Mouse (Mus musculus) WW6 (cell line): ENCODE results near the gene Tas2r134.

ENCODE experiments used
- DNase-seq: peaks from one replicate; pipeline ENCODE4 v3.0.0-alpha.2; 2013; ENCODE audit warnings: low read depth, low spot score

The Tas2r134 gene

DNA sequence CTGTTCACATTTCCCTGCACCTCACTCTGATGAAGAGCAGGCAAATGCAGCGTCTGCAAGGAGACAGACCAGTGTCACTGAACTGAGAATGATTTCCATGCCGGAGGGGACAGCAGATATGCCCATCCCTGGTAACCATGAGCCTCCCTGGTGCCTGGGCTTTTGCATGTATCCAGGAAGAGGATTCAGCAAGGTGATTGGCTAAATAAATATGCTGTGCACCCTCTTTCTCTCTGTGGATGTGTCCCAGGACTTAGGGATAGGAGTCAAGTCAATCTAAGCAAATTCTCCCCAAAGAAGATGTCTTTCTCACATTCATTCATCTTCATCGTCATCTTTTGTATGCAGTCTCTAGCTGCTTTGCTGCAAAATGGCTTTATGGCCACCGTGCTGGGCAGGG lies at the start of gene Tas2r134:
Tas2r134 (plus strand) TSS at position 301 of the 400 bp plus-strand sequence.
- DNase-seq: no peak

DNA sequence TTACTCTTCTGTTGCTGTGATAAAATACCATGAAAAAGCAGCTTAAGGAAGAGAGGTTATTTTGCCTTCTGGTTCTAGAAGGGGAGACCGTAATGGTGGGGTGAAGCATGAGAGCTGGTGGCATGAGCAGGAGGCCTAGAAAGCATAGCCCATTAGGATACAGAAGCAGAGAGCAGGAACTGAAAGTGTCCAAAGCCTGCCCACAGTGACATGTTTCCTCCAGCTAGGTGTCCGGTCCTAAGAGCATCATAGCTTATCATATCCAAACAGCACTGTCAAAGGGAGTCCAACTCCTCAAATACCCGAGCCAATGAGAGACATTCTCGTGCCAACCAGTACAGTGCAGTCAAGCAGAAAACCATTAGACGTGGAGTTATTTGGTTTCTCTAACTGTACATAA lies 47.5 kb upstream of the Tas2r134 start:
- DNase-seq: no peak

DNA sequence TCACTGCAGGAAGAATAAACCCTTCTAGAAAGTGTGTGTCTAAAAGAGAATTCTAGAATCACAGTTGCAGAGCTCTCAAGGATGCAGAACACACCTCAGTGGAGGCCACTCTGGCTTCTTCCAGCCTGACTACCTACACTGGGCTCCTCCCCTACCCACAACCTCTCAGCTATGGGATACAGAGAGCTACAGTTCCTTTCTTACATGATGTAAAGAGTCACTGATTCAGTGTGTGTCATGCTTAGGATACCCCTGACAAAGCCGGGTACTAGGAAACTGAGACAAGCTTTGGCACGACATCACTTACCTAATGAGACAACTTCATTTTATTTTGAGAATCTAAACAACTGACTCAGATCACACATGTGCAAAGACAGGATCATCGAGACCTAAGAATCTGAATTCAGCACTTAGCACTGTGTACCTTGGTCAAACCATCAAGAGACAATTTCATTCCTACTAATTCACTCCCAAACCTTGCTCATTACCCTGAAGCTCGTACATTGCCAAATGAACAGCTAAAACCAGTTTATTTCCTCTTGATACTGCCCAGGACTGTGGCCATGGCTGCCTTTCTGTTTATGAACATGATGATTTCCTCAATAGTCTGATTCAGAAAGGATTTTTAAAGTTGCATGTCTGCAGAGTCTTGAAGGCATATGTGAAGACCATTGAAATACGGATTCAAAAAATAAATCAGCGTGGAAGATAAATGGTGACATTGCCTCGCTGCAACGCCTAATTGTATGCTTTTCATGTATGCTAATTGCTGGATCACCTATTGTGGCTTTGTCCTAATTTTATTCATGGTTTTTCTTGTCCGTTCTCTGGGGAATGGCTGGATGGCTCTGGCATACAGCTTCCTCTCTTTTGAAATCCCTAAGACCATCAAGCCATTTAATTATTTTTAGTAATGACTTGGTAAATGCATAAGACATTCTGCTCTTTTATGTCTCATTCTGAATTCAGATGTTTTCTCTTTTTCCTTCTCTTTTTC lies 43.0 kb upstream of the Tas2r134 start:
- DNase-seq: no peak

DNA sequence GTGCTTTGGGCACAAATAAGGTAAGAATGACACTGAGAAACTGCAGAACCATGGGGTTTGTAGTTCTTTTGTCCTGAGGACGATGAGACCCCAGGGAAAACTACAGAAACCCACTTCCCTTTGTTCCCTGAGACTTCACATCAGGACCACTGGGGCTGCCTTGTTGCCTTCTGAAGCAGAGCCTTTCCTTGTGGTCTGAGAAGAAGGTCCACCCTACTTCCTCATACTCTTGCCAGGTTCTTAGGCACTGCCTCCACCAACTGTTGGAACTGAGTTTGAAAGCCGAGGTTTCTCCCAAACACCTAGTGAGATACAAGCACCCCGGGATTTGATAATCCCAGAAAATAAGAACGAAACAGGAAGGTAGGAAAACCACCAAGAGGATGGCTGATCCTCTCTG lies 39.0 kb upstream of the Tas2r134 start:
- no peak for DNase-seq

DNA sequence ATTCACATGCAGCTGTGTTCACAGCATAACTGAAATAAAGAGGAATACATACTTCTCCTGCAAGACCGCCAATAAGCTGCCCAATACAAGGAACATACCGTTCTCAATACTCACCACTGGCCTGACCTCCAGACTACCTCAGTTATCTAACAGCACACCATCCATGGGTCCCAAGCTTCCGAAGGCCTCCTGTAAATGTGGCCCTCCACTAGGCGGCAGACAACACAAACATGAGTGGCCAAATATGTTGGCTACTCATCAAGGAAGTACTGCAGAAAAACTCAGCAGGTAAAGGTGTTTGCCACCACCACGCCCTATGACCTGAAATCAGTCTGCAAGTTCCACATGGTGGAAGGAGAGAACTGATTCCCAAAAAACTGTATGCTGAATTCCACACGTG lies 38.4 kb upstream of the Tas2r134 start:
- peak; percentile 11 for DNase-seq

DNA sequence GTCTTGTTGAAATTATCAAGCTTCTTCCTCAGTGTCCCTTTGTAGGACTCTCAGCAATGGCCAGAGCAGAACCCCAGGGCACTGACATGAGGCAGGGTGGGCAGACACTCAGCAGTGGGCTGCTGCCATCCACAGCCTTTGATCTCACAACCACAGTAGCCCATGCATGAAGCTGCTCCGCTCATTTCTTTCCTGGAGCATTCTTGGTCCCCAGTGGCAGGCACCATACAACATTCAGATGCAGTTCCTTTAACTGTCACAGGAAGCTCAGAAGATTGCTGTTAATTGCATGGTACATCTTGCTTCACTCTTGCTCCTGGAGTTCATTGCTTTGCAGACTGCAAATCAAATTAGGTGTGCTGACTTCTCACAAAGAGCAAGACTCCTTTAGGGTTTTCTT lies 37.7 kb upstream of the Tas2r134 start:
- no peak for DNase-seq

DNA sequence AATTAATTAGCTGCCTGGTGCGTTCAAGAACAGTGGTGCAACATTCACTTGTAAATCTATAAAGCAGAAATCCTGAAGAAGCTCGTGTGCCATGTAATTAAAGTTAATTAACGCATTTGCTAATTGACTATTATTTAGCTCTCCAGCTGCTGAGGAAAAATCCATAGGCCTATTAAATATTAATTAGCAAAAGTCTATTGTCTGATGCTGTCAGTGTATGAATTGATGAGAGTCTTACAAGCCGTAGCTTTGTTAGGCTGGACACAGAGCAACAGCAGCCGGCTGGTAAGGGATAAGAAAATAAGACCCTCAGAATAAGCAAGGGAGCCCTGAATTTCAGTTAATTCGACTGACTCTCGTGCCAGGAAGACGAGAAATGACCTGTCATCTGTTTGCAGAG lies 37.0 kb upstream of the Tas2r134 start:
- DNase-seq: no peak

DNA sequence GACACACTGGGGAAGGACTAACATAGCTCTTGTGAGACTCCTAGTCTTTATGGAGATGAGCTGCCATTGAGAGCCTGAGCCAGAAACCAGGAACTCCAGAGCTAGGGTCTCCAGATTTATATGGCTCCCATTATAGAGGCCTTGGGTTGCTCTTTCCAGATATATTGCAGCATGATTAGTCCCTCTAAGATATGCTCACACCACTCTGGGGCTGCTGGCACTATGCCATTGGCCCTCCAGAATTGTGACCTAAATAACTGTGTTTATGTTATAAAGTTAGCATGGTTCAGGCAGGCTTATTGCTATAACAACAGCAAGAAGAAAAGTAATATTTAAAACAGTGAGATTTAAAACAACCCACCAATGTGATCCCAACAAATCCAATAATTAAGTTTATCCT lies 35.2 kb upstream of the Tas2r134 start:
- no peak for DNase-seq

DNA sequence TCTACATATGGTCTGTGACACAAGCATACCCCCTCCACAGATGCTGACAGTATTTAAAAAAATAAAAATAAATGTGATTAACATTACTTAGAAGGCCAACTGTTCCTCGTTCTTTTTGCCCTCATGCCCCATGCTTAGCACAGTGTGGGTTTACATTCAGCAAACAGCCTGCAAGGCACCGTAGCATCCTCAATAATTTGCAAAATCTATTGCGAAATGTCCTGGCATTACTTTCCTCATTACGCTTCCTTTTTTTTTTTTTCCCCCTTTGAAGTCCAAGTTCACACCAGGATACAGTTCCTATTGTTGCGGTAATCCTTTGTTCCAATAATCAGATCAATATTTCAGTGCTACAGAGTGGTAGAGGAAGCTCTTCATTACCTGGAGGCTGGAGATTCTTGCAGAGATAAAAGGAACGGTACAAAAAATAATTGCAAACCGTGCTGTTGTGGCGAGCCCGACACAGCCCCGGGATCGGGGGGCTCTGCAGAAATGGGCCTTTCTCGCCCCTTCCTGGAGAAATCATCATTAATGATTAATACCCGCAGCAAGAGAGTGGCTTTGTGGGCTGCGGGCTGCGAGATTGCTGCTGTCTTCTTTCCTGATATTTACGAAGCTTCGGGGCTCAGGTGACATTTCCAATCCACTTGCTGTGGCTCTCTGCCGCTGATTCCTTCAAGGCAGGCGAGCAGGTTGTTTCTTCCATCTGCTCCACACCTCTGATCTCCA lies 27.7 kb upstream of the Tas2r134 start:
- no peak for DNase-seq

DNA sequence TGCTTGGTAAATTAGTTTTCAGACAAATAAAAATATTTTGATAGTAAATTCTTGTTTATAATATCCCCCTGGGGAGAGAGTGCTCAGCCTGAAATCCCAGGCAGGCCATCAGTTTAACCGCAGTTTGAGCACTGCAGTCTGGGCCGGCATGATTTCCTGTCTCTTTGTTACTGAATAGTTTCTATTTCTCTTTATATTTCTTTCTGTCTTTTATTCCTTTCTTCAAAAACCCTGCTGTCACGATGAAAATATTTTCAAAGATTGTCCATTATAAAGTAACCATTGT lies 27.2 kb upstream of the Tas2r134 start:
- DNase-seq: no peak

DNA sequence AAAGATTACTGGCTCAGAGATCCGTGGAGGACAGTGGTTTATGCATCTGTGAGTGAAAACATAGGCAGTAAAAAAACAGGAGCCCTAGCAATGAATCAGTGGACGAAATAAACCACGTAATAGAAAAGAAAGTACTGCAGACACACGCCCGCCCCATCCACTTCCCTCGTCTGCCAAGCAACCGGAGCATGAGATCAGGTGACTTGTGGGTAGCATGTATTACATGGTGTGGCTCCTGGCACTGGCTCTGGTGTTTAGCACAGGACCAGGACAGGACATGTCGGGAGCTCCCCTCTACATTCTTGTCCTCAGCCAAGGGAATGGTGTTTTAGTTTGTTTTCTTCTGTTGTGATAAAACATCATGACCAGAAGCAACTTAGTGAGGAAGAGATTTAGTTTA lies 26.4 kb upstream of the Tas2r134 start:
- no peak for DNase-seq

DNA sequence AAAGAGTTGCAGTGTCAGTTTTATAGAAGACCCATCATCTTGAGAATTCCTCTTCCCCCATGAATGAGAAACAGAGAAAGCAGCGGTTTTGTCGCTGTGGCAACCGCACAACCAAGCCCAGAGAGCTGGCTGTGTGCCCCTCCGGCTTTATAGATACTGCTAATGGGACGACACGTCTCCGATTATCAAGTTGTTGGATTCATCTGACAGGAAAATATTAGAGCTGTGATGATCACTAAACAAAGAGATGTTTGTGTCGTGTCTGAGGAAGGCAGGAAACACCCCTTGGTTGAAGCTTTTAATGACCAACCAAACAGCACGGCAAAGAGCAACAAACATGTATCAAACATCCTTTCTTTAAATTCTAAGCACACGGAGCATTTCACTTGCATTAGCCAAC lies 17.0 kb upstream of the Tas2r134 start:
- DNase-seq: no peak

DNA sequence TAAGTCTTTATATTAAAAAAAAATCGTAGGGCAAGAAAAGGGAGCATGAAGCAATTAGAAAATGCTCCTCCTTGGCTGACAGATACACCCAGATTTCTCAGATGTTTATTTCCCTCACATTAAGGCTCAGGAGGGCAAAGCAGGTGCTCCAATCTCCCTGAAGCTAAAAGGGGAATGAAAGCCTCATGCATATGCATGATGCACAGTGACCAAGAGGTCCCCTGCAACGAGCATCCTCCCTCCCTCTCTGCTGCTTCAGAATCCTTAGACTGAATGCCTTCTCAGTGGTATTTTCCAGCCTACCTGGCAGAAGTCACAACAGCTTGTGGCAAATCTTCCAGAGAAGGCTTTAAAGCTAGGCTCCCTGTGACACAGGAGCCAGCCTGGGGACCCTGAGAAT lies 16.4 kb upstream of the Tas2r134 start:
- DNase-seq: no peak

DNA sequence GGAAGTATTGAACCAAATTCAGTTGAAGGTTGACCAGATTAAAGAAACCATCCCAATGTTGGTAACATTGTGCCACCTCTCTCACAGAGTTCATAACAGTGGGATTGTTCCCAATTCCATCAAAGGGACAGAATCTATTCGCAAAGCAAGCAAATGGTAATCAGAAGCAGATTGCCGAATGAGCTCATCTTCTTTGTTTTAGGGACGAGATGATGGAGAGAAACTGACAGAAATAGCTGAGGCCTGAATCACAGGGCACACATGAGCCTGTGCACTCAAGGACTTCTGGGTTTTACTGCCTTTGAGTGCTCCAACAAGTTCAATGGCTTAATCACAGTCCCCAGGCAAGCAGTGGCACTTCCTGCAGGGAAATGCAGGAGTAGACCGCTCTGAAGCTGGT lies 13.6 kb upstream of the Tas2r134 start:
- DNase-seq: no peak

DNA sequence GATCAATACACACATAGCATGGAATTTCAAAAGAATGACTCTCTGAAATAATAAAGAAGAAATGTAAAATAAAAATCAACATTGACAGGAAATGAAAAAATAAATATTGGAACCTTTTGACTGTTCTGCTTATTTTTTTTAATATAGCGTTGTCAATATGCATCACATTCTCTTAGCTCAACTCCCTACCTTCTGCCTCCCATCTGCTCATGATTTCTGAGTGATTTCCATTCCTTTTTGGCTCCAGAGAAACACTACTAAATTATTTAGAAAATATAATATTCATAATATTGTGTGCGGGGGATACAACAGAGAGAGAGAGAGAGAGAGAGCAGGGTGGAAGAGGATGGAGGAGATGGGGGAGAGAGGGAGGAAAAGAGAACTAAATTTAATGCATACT lies 5.4 kb upstream of the Tas2r134 start:
- DNase-seq: no peak

DNA sequence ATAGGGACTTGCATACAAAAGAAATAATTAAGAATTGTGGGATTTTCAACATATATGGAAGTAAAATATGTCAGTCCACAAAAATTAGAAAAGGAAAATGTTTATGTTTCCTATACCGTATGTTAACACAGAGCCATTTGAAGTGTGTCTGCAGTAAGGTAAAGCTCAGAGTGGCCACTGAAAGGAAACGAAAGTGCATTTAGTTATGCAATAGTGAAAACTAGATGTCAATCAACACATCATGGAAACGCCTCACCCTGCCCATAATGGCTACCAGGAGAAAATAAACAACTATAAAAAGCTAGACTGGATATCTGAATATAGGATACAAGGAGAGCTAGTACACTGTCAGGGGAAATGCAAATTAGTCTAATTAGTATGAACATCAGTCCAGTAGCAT lies 1.3 kb upstream of the Tas2r134 start:
- no peak for DNase-seq

DNA sequence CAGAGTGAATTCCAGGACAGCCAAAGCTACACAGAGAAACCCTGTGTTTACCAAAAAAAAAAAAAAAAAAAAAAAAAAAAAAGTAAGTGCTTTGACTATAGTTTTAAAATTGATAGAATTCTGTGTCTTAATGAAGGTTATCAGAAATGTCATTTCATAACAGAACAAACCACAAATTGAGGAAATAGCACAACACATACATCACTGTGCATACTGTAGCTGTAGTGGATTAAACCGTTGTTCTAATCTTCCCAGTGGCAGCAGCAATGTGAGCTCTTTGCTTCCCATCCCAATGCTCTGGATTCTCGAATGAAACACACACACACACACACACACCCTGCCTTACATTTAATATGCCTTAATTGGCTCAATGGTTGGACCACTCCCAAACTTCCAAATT lies 4.1 kb downstream of the Tas2r134 start:
- no peak for DNase-seq

DNA sequence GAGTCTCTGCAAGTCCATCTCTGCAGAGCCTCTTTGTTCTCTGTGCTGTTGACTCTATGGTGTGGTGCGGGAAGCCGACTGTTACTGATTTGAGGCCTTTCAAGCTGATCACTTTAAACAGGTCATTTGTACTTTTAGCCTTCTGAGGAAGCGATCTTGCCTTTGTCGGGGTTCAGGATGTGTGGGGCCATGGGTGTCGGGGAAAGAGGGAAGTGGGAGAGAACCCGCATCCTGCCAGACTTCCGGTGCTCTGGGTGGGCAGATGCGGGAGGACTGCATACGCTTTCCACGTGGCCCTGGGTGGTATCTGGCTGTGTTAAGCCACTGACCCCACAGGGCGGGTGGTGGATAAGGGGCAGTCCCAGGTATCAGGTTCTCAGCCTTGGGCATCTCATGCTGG lies 10.4 kb downstream of the Tas2r134 start:
- no peak for DNase-seq

DNA sequence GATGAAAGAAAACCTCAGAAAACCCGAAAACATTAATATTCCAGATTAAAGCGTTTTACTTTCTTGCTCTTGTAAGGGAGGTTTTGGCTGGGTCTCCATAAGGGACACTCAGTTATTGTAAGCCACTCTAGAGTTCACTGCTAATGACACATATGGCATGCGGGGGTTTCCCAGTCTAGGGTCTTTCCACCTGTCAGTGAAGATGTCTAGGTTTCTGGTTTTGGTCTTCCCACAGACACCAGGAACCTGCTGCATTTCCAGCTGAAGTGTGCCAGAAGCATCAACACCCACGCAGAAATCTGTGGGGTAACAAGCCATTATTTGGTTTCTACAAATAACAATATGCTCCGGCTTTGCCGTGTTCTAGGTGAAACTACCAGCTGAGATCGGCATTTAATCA lies 14.3 kb downstream of the Tas2r134 start:
- no peak for DNase-seq

DNA sequence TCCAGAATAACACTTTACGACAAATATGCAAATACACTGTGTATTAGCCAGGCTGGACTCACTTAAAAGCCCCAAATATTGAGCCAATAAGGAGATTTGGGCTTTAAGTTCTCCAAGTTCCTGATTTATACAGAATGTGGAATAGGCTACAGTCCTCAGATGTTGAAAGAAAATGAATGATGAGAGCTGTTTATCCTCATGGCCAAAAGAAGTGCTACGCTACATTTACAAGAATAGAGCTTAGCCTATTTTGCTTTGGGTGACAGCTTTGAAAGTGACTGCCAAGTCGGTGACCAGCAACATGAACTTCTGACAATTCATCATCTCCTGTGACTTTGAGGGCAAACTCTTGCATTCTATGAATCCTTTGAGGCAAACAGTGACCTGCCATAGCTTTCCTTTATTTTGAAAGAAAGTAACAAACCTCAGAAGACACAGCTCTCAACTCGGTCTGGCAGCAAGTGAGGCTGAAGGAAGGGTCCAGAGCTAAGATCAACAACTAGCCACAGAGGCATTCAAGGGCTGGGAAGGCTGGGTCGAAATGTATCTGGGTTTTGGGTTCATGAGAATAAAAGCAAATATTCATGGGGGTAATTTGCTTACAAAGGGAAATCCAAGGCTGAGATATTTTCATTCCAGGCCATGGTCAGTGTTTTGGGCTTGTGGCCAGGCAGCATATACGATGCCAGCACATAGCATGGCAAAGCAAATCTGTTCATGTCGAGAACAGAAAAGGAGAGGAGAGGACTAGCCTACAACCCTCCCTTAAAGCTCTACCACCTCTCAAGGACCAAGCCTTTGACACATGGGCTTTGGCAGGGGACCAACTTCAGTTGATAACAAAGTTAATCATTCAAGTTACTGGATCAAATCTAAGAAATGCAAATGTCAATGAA lies 16.2 kb downstream of the Tas2r134 start:
- DNase-seq: no peak

DNA sequence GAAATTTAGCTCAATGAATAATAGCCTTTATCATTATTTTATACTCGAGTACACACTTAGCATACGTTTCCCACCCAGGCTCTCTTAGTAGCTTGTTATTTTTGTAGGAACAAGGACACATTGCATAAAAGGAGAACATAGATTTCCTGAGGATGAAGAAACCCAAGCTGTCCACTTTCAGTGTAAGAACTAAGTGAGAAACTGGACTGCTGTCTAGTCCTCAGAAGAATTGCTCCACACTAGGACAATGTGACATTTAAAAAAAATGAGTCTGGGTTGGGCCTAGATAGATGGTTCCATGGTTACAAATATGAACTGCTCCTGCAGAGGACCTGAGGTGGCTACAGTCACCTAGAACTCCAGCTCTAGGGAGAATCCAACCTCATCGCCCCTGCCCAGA lies 20.7 kb downstream of the Tas2r134 start:
- DNase-seq: no peak

DNA sequence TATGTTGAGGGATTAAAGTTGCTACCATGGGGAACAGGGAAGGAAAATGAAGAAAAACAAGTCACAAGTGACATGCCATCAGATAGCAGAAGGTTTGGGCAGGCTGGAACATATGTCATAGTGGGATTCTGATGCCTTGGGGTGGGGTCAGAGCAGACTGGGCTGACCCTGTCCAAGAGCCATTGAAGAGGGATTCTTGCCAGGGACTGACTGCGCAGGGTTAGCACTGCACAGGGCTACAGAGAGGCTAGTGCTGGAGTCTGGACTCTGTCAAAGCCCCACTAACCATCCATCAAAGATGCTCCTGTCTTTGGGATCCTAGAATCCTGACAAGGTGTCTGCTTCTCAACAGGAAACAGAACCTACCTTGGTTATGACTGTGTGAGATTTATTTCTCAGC lies 22.6 kb downstream of the Tas2r134 start:
- DNase-seq: no peak
